Mouse (Mus musculus) brain, embryonic 14.5 days (tissue): ENCODE results near the gene Flt3.

ENCODE experiments used
- CTCF ChIP-seq: fragments of 200-500 bp; IDR thresholded peaks from 2 replicates; pipeline ENCODE4 v1.5.1; 2012; ENCODE audit warnings: inconsistent platforms, mild to moderate bottlenecking, moderate library complexity, borderline replicate concordance; ENCODE audit not compliant: insufficient read depth, insufficient read length; ENCODE audit errors: extremely low read depth
- POLR2A ChIP-seq: fragments of 200-500 bp; IDR thresholded peaks from 2 replicates; pipeline ENCODE4 v1.6.1; 2012; ENCODE audit warnings: mild to moderate bottlenecking, inconsistent platforms, borderline replicate concordance; ENCODE audit not compliant: poor library complexity, insufficient read depth, insufficient read length, severe bottlenecking; ENCODE audit errors: extremely low read depth

DNA sequence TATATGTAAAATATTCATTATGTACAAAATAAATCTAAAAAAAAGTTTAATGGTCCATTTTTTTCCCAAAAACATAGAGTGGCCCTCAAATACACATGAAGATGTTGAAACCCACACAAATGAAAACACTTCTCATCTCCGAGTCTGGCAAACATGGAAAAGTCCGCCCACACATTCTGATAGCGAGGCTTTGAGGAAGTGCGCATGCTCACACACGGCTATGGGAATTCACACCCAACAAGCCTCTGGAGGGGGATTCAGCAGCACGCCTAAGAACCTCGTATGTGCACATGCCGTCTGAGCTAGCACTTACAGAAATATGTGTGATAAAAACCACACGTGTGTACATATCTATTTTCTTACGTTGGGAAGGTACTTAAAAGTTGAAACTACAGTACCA, 18.9 kb downstream of the Flt3 start:
- TF ChIP-seq POLR2A (no peak), CTCF (no peak)
